Mouse (Mus musculus) G1E (cell line): Measurements from ENCODE around the gene Cfap45. TPM values are rescaled to one million over a fixed set of nuclear protein-coding genes. Genes with fewer than 3 reads are reported as not detected.

ENCODE experiments used
- ATAC-seq: 2 replicates; pipeline ENCODE4 v1.8.0; 2016; ENCODE audit warnings: mild to moderate bottlenecking; ENCODE audit not compliant: insufficient number of reproducible peaks, poor library complexity, low FRiP score, severe bottlenecking; ENCODE audit errors: extremely low read depth
- DNase-seq: peaks from one replicate; pipeline ENCODE4 v3.0.0; 2012; ENCODE audit warnings: low spot score
- H3K27me3 ChIP-seq: 2 replicates; pipeline ENCODE4 v1.6.1; 2012; ENCODE audit warnings: mild to moderate bottlenecking, low read length, inconsistent platforms; ENCODE audit not compliant: insufficient read depth
- H3K36me3 ChIP-seq: replicated peaks from 2 replicates; pipeline ENCODE3; 2012; ENCODE audit warnings: mild to moderate bottlenecking, inconsistent platforms
- H3K4me1 ChIP-seq: 2 replicates; pipeline ENCODE4 v1.6.1; 2012; ENCODE audit warnings: low read depth, low read length, inconsistent platforms, mixed read lengths; ENCODE audit not compliant: insufficient read depth
- H3K4me3 ChIP-seq: 2 replicates; pipeline ENCODE4 v1.5.1; 2012; ENCODE audit warnings: low read depth, mild to moderate bottlenecking, inconsistent platforms, low read length, moderate library complexity, mixed read lengths
- H3K9me3 ChIP-seq: replicated peaks from 2 replicates; pipeline ENCODE4 v1.6.1; 2012; ENCODE audit warnings: inconsistent platforms
- CTCF ChIP-seq: IDR thresholded peaks from 2 replicates; pipeline ENCODE4 v1.5.1; 2012; ENCODE audit warnings: low read depth, low read length, inconsistent platforms, mixed read lengths
- GATA1 ChIP-seq: IDR thresholded peaks from 2 replicates; pipeline ENCODE4 v1.6.1; 2012; ENCODE audit warnings: borderline replicate concordance, low read length, inconsistent platforms, mixed read lengths
- GATA2 ChIP-seq: IDR thresholded peaks from 2 replicates; pipeline ENCODE4 v1.6.1; 2012; ENCODE audit warnings: low read depth, low read length, inconsistent platforms, borderline replicate concordance
- POLR2AphosphoS5 ChIP-seq: IDR thresholded peaks from 2 replicates; pipeline ENCODE4 v1.6.1; 2012; ENCODE audit warnings: low read depth, low read length, inconsistent platforms; ENCODE audit not compliant: insufficient replicate concordance
- TAL1 ChIP-seq: conservative IDR thresholded peaks from 2 replicates; pipeline ENCODE4 v1.6.1; 2012; ENCODE audit warnings: low read depth, low read length, inconsistent platforms, mixed read lengths
- polyA plus RNA-seq: library from polyadenylated mRNA; stranded (reverse); fragments of >175 nt; gene quantifications from 2 replicates; pipeline ENCODE4 v1.2.3, GENCODE M21; 2012
- total RNA-seq, 2 experiments: library from RNA; stranded (forward) in 1 of 2; stranded (reverse) in 1 of 2; fragments of 200-1000 nt in 1 of 2; fragments of >200 nt in 1 of 2; fragmentation: Nextera tagmentation in 1 of 2; gene quantifications; 2 replicates each; pipeline ENCODE4 v1.2.3; 2014 to 2017

Gene Cfap45
- total and polyA plus RNA-seq, 3 experiments = 0.33 to 4.6 TPM; not detected in 1

DNA sequence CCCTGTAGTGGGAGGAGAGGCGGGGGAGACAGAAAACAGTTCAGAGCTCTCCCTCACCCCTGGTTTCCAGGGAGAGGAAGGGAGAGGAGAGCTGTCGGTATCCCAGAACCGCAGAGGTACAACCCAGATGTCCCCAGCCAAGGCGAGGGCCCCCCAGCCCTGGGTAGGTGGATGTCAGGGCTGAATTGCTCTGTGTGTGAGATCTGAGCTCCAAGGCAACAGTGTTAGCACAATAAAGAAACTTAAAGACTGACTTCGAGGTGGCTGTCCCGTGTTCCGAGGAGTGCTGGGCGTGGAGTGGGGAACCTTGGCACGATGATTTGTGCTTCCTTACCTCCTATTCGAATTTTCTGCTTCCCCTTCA lies 42.8 kb downstream of the Cfap45 start:
- no peak for DNase-seq
- no peaks in the 10 kb centered on the region for H3K36me3 ChIP-seq
- peaks cover 34% of the 10 kb centered on the region for H3K9me3 ChIP-seq
- no peaks in the 10 kb centered on the region for H3K4me1 ChIP-seq
- H3K27me3 ChIP-seq = no peaks in the 10 kb centered on the region
- no peak for ATAC-seq
- H3K4me3 ChIP-seq = no peak overlapping the region
- no peak for TF ChIP-seq TAL1
- no peak for TF ChIP-seq POLR2AphosphoS5
- TF ChIP-seq GATA2 = no peak
- TF ChIP-seq GATA1 = no peak
- TF ChIP-seq CTCF = no peak

DNA sequence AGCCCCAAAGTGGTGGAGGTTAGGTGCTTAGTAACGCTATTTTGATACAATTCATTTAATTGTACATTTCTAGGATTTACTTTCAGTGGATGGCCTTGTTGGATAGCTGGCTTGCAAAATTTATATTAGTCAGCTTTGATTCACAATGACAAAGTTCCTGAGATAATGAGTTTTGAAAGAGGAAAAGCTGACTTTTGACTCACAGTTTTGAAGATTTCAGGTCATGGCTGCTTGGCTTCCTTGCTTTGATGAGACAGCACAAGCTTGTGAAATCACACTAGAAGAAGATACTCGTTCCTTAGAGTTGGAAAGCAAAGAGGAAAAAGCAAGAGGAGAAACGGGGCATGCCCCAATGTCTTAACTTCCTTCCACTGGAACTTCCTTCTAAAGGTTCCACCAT lies 45.5 kb downstream of the Cfap45 start:
- Histone ChIP-seq H3K9me3 (peaks cover 26% of the 10 kb centered on the region), H3K4me1 (no peaks in the 10 kb centered on the region), H3K4me3 (no peak overlapping the region), H3K27me3 (no peaks in the 10 kb centered on the region), H3K36me3 (no peaks in the 10 kb centered on the region)
- DNase-seq (no peak), ATAC-seq (no peak)
- no peak for TF ChIP-seq CTCF
- TF ChIP-seq GATA1 = no peak
- no peak for TF ChIP-seq POLR2AphosphoS5

DNA sequence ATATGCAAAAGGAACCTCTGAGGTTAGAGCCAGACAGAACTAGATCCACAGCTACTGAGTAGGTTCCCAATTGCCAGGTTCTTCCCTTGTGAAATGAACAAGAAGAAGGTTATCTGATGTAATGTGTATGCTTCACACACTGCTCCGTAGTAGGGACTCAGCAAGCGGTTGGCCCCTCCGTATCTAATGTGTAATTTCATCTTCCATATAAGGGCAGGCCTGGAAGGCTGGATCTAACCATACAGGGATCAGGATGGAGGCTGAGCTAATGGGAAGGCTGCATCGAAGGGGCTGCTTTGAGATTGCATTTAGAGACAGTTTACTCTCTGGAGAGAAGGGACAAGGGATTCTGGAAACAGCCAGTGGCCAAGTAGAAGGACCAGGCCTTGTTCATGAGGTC lies 47.2 kb downstream of the Cfap45 start:
- Histone ChIP-seq H3K36me3 (no peaks in the 10 kb centered on the region), H3K4me1 (no peaks in the 10 kb centered on the region), H3K27me3 (no peaks in the 10 kb centered on the region), H3K4me3 (no peak overlapping the region), H3K9me3 (peaks cover 22% of the 10 kb centered on the region)
- ATAC-seq (no peak), DNase-seq (no peak)
- TF ChIP-seq CTCF (no peak), GATA1 (no peak), TAL1 (no peak), POLR2AphosphoS5 (no peak), GATA2 (no peak)

DNA sequence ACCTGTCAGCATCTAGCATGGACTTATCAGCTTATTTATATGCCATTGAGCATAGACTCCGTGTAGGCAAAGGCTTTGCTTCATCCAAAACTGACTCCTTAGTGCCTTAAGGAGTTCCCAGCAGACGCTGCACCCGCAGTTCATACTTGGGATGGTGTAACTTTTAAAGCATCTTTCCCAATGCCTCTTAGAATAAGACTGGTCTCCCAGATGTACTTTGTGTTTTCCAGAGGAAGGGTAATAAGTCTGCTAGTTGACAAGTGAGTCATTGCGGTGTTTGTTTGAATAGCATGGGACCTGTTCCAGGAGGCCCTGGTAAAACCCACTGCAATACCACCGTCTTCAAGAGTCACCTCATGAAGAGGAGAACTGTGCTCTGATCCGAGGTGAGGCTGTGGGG lies 59.5 kb downstream of the Cfap45 start:
- H3K4me3 ChIP-seq = no peak overlapping the region

DNA sequence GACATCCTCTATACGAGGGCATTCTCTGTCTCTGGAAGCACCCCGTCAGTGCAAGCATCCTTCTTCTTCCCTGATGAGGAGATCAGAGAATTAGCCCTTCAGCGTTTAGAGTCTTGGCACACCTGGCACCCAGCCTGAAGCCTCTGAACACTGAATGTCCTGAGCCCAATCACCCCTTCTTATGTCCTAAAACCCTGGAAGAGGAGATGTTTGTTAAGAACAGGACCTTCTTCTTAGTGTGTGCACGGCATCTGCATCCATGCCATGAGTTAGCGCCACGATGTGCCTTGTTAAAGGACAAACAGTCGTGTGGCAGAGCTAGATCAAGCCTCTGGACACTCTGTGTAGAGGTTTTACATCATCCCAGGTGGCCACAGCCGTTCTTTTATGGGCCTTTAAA lies 61.8 kb downstream of the Cfap45 start:
- ATAC-seq = no peak
- Histone ChIP-seq H3K36me3 (no peaks in the 10 kb centered on the region), H3K4me1 (no peaks in the 10 kb centered on the region), H3K9me3 (peaks cover 22% of the 10 kb centered on the region), H3K4me3 (no peak overlapping the region), H3K27me3 (no peaks in the 10 kb centered on the region)
- no peak for DNase-seq
- TF ChIP-seq CTCF (no peak), TAL1 (no peak), POLR2AphosphoS5 (no peak), GATA1 (no peak)

More for the DNA sequence above, 59.5 kb downstream of the Cfap45 start:
- DNase-seq = no peak
- Histone ChIP-seq H3K9me3 (peaks cover 31% of the 10 kb centered on the region), H3K36me3 (no peaks in the 10 kb centered on the region), H3K27me3 (no peaks in the 10 kb centered on the region), H3K4me1 (no peaks in the 10 kb centered on the region)
- ATAC-seq = no peak
- TF ChIP-seq GATA2 (no peak), TAL1 (no peak), GATA1 (no peak), POLR2AphosphoS5 (no peak), CTCF (no peak)

DNA sequence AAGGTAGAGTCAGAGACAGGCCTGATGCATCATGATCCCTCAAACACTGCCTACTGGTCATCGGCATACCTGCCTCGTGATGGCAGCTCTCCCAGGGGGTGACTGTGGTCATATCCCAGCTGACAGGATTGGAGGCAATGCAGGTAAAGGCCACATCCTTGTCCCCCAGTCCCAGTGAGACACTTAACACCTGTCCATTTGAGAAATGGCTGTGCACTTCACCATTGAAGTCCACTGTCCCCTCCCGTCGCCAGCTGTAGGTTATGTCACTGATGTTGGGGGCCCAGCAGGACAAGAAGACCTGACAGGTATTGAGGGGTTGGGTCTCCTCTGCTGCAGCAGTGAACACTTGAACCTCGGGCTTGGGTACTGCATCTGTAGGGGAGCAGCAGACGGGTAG lies 63.7 kb downstream of the Cfap45 start:
- Histone ChIP-seq H3K27me3 (no peaks in the 10 kb centered on the region), H3K4me3 (no peak overlapping the region), H3K36me3 (no peaks in the 10 kb centered on the region), H3K9me3 (peaks cover 27% of the 10 kb centered on the region), H3K4me1 (no peaks in the 10 kb centered on the region)
- no peak for TF ChIP-seq POLR2AphosphoS5
- no peak for TF ChIP-seq GATA1
- TF ChIP-seq CTCF = no peak
- no peak for TF ChIP-seq TAL1
- no peak for TF ChIP-seq GATA2
- ATAC-seq = no peak
- no peak for DNase-seq

DNA sequence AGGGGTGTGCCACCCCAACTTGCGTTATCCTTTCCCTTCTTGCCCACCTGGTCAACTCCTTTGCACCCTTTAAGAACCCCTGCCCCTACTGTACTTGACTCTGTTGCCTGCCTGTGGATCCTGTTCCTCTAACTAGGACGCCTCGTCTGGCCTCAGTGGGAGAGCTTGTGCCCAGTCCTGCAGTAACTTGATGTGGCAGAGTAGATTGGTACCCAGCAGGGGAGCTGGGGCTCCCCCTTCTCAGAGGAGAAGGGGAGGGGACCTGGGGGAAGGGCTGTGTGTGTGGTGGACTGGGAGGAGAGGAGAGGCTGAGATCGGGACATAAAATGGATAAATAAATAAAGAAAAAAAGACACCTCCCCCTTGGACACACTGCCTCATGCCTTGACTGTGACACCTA lies 64.4 kb downstream of the Cfap45 start:
- no peak for DNase-seq
- no peak for ATAC-seq
- Histone ChIP-seq H3K9me3 (peaks cover 31% of the 10 kb centered on the region), H3K4me1 (no peaks in the 10 kb centered on the region), H3K36me3 (no peaks in the 10 kb centered on the region), H3K4me3 (no peak overlapping the region), H3K27me3 (no peaks in the 10 kb centered on the region)
- no peak for TF ChIP-seq CTCF
- TF ChIP-seq TAL1 = no peak
- TF ChIP-seq GATA2 = no peak
- TF ChIP-seq GATA1 = no peak
- TF ChIP-seq POLR2AphosphoS5 = no peak
